Comparison of ENCODE assay signal across 20 mouse cellular contexts in the genomic region with DNA sequence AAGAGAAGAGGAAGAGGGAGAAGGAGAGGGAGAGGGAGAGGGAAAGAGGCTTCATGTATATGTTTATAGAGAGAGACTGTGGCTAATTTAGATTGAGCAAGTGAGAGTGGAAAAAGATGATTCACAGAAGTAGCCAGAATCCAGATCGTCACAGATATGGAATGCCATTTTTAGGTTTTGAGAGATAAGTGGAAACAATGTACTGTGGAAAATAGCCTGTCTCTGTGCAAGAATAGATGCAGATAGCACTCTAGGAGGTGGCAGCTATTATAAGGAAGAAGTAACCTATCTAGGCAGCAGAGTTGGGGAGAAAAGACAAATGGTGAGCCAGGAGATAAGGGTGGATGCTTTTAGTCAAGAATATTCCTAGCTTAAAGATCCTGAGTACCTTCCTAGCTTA.
"Had no signal": no experiment of that assay in that cellular context is flagged by ENCODE, and none has a peak within 500 bp of the region (broad histone marks: within the 10 kb centered on the region; RNA-seq: fewer than 3 reads in every experiment).

No protein-coding gene starts in this region.

- H3K27me3 ChIP-seq: limb, embryonic 12.5 days; liver, embryonic 13.5 days; lung, embryonic 15.5 days; megakaryocyte, embryonic 14.5 days; midbrain, embryonic 12.5 days; neural tube, embryonic 13.5 days; stomach, embryonic 15.5 days had no signal

- ATAC-seq: liver, postnatal 0 days; midbrain, embryonic 16.5 days had no signal

- H3K9me3 ChIP-seq: limb, embryonic 12.5 days; liver, embryonic 13.5 days; lung, embryonic 15.5 days; megakaryocyte, embryonic 14.5 days; midbrain, embryonic 12.5 days; neural tube, embryonic 13.5 days; stomach, embryonic 15.5 days had no signal

- H3K4me3 ChIP-seq: layer of hippocampus, adult 2 months; limb, embryonic 12.5 days; liver, embryonic 13.5 days; lung, embryonic 15.5 days; megakaryocyte, embryonic 14.5 days; midbrain, embryonic 12.5 days; neural tube, embryonic 13.5 days; stomach, embryonic 15.5 days had no signal

- H3K36me3 ChIP-seq: limb, embryonic 12.5 days; liver, embryonic 13.5 days; lung, embryonic 15.5 days; midbrain, embryonic 12.5 days; neural tube, embryonic 13.5 days; stomach, embryonic 15.5 days had no signal

- DNase-seq: kidney, adult 11 months; kidney, adult 9 months; kidney, postnatal 10 days; kidney, postnatal 4 days; liver; liver, embryonic 13.5 days; liver, postnatal 0 days; lung, postnatal 14 days; retina, postnatal 1 day; right cerebral cortex, postnatal 4 days; thymus, postnatal 14 days had no signal

- H3K27ac ChIP-seq: layer of hippocampus, adult 2 months; limb, embryonic 12.5 days; liver, embryonic 13.5 days; lung, embryonic 15.5 days; macrophage; midbrain, embryonic 12.5 days; neural tube, embryonic 13.5 days; stomach, embryonic 15.5 days had no signal

- H3K4me1 ChIP-seq: limb, embryonic 12.5 days; liver, embryonic 13.5 days; lung, embryonic 15.5 days; megakaryocyte, embryonic 14.5 days; midbrain, embryonic 12.5 days; neural tube, embryonic 13.5 days; stomach, embryonic 15.5 days had no signal
